Mouse (Mus musculus) cerebellum, adult 9-10 months (tissue): ENCODE data around the gene Cd40lg.

Experiments used
- DNase-seq: peaks from one replicate; pipeline ENCODE4 v3.0.0; 2022

Gene Cd40lg

DNA sequence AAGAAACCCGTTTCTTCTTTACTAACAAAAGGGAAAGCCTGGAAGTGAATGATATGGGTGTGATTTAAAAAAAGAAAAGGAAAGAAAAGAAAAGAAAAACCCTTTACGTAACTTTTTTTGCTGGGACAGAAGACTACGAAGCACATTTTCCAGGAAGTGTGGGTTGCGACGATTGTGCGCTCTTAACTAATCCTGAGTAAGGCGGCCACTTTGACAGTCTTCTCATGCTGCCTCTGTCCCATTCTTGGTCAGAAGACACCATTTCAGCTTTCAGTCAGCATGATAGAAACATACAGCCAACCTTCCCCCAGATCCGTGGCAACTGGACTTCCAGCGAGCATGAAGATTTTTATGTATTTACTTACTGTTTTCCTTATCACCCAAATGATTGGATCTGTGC lies at the start of gene Cd40lg:
Cd40lg (plus strand) TSS at position 268 of the 400 bp plus-strand sequence.
- no peak for DNase-seq

GRCm38 (mm10) chrX:57166549-57166948 lies 45.4 kb upstream of the Cd40lg start:
- no peak for DNase-seq

- DNase-seq: no peak
These were observed 40.7 kb upstream of the Cd40lg start for GRCm38 (mm10) chrX:57171269-57171668.

DNA sequence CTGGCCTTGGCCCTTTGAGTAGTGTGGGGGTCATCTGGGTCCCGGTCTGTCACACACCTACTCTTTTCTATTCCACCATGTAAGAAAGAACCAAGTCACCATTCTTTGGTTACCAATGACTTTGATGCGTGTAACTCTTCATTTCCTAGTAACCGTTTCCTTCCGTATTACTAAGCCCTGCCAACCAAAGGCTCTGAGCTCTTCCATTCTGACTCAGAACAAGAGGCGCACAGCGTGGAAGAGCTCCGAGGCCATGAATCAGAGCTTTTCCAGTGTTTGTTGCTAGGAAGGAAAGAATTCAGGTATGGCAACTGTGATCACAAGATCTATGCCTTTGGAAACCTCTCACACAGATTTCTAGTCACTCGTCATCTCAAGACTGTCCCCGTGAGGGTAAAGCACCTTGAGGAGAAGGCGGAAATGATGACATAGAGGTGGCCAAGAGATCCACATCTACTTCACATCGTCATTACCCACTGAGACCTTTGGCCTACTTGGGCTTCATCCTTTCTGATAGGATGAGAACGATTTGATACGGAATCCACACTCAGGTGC lies 34.6 kb upstream of the Cd40lg start:
- no peak for DNase-seq

DNA sequence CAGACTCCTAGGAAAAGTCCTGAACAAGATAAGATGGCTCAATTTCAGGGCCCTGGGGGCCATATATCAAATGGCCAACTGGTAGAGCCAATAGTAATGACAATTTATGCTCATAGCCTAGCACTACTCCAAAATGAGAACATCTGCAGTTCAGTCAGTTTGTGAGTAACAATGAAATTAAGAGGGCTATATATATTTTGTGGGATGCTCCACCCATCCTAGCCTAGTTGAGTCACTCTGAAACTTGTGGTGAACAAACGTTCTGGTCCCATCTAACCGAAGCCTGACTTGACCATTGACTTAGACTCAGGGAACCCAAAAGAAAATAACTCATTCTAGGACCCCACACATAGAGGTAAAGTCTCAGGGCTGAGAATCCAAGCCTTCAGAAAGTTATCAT lies 29.5 kb upstream of the Cd40lg start:
- DNase-seq: no peak

DNA sequence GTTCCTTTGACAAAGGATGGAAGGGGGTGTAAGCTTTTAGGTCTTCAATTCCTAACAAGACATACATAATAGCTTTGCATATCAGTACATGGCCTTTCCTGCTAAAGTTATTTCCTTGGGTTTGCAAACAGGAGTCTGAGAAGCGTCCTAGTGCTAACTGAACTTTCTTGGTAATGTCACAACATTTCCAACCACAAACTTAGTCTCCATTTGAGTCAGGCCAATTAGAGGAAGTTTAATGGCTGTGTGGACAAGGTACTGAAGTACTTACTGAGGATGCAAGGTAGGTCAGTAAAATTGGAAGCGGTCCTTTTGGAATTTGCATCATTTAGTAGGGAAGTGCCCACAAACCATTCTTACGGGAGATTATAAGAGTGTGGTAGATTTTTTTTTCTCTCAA lies 28.6 kb upstream of the Cd40lg start:
- no peak for DNase-seq

GRCm38 (mm10) chrX:57187301-57187700 lies 24.6 kb upstream of the Cd40lg start:
- DNase-seq: no peak

- DNase-seq: no peak
These were observed 22.6 kb upstream of the Cd40lg start for GRCm38 (mm10) chrX:57189335-57189734.

- DNase-seq: no peak
These were observed 15.6 kb upstream of the Cd40lg start for GRCm38 (mm10) chrX:57196319-57196718.

GRCm38 (mm10) chrX:57198036-57198435 lies 13.9 kb upstream of the Cd40lg start:
- DNase-seq: no peak

DNA sequence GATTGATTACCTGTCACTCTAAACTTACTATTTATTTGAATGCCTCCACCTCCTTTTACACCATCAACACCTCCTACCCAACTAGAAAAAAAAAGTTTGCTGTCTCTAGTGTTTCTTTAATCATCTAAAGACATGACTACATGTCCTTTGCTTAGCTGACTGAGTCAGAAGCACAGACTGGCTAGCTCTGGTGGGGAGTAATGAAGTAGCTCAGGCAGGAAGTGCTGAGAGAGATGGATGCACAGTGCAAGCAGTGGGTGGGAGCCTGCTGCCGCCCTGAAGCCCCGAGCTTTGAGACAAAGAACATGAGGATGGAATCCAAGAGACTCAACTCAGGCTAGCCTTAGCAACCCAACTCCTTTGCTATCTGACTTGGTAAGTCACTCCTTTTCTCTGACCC lies 11.5 kb upstream of the Cd40lg start:
- DNase-seq: no peak

GRCm38 (mm10) chrX:57210591-57210990 lies 1.4 kb upstream of the Cd40lg start:
- DNase-seq: no peak

DNA sequence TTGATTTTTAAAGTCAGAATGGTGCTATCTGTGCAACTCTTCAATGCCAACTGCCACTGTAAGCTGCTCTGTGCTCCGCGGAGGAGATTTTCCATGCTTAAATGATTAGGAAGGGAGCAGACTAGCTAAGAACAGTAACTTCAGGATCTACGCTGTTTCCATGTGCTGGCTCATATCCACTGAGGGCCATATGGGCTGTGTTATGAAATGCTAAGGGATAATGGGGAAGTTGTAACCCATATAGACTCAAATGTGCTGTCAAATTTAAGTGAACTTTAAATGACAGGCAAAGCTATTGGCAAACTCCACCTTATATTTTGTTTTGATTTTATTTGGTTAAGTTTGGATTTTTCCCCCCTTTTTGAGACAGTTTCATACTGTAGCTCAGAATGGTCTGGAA lies 919 bp downstream of the Cd40lg start:
- no peak for DNase-seq

- DNase-seq: no peak
These were observed 3.6 kb downstream of the Cd40lg start for GRCm38 (mm10) chrX:57215495-57215894.

DNA sequence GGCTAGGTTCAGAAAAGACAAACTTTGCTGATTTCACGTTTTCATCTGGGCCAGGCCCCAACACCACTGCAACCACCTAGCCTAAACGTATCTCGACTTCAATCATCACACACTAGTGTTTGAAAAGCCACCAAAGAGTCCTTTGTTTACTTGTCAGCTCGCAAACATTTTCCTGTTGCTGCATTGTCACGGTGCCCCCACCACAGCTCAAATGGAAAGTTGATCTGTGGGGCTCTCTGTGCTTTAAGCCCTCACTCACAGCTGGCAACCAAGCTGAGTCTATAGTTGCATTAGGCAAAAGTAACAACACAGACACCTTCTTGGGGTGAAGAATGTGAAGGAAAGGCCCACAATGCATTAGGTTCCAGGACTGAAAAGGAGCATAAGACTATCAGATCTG lies 4.3 kb downstream of the Cd40lg start:
- DNase-seq: no peak

DNA sequence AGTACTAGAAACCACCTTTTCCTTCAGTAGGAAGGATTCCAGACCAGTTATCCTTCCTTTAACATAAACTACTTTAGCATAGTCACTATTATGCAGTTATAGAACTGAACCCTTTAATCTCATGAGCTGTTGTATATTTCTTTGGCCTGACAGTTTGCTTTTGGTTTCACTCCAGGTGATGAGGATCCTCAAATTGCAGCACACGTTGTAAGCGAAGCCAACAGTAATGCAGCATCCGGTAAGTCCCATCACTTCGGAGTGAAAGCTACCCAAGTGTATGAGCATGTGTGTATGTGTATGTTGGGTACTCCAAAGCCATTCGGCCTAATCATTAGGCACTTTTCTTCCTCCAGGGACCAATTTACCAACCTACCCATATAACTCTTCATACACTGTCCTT lies 7.6 kb downstream of the Cd40lg start:
- DNase-seq: no peak

GRCm38 (mm10) chrX:57221881-57222280 lies 9.9 kb downstream of the Cd40lg start:
- no peak for DNase-seq

- no peak for DNase-seq
These were observed 11.4 kb downstream of the Cd40lg start for GRCm38 (mm10) chrX:57223301-57223700.

DNA sequence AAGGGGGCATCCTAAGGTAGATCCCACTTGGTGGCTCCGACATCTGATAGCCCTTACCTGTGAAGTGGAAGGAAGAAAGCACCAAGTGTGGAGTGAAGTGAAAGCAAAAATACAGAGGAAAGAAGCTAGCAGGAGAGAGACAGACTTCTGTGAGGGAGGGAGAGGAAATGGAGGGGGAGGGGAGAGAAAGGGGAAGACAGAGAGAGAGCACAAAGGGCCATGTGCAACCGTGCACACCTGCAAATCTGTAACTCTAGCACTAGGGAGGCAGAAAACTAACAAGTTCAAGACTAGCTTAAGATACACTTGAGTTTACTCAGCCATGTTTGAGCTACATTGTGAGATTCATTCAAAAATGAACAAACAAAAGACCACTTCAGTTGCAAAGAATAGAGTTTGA lies 16.2 kb downstream of the Cd40lg start:
- no peak for DNase-seq

- no peak for DNase-seq
These were observed 21.7 kb downstream of the Cd40lg start for GRCm38 (mm10) chrX:57233596-57233995.

DNA sequence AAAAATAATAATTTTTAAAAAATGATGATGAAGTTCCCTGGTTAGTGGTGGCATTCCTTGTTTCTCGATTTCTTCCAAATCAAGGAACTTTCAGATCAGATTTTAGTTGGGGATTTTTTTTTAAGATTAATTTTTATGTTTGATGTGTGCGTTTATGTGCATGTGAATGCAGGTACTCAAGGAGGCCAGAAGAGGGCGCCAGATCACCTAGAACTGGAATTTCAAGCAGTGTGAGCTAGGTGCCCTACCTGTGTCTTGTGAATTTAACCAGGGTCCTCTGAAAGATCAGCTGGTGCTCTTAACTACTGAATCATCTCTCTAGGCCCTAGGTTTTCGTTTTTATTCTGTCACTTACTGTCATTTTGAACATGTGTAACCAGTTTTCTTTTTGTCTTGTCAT lies 24.0 kb downstream of the Cd40lg start:
- DNase-seq: no peak

- DNase-seq: no peak
These were observed 26.6 kb downstream of the Cd40lg start for GRCm38 (mm10) chrX:57238572-57238971.

DNA sequence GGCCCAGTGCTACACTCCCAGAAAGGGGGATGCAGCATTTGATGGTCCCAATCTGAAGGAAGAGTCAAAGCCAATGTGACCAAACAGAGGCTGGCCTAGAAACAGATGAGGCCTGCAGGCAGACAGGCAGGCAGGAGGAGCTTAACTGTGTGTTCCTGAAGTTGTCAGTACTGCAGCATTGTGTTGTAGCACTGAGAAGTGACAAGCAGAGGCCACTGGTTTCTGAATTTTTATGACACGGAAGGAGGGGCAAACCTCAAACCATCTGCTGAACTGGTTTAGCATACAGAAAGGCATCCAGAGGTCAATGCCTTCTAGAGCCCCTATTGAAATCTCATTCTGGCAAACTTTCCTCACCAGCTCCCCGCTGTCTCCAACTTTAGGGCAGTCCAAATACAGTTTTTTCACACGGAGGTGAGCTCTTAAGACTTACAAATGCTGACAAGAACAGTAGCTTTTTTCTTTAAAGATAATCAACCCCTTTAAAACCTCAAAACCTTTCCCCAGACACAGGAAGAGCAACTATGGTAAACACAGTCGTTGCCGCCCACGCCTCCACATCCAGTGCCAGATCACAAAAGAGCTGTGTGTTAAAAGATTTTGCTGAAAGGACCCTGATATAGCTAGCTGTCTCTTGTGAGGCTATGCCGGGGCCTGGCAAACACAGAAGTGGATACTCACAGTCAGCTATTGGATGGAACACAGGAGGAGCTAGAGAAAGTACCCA lies 41.5 kb downstream of the Cd40lg start:
- DNase-seq: no peak

GRCm38 (mm10) chrX:57260744-57261143 lies 48.8 kb downstream of the Cd40lg start:
- no peak for DNase-seq

DNA sequence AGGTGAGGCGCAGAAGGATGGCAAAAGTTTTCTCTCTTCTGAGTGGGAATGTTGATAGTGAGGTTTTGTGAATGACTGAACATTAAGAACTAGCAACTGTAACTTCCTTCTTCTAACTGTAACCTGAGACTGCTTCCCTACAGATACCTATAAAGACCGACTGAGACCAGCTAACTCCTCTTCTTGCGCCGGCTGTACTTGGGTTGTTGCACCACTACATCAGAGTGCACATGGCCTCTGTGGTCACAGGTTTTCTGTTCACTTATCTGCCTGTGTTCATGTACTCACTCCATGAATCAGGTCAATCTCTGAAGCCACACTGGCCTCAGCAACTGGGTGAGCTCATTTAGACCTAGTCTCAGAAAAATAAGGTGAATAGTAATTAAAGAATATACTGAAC lies 51.6 kb downstream of the Cd40lg start:
- no peak for DNase-seq
